Mouse (Mus musculus): Measurements from ENCODE around the gene Polr3c. TPM values are rescaled to one million over a fixed set of nuclear protein-coding genes. Genes with fewer than 3 reads are reported as not detected.
A peak's percentile ranks its signal among the peaks of the same experiment; 100 is the strongest.

The Polr3c gene
- 27.8 and 28.9 TPM in 2 replicates for polyA plus RNA-seq (2014; fragmentation: Nextera tagmentation; extraction: Ambion mirVana)

- no peaks in the 10 kb centered on the region for H3K9me3 ChIP-seq (replicated peaks; ENCODE audit: control insufficient read depth, low read length)
- H3K27me3 ChIP-seq (replicated peaks; ENCODE audit: control insufficient read depth, insufficient read depth, low read length), result no peaks in the 10 kb centered on the region
- DNase-seq (ENCODE audit: low spot score), result peak; percentile 94
- peak; percentile 99 for ATAC-seq
- H3K4me3 ChIP-seq (ENCODE audit: low read depth, low read length), result peak within 1 kb of the TSS; percentile 89
- WGBS, result under 1% methylated on average over 49 of the region's 52 CpGs
- peaks cover 11% of the 10 kb centered on the region for H3K4me1 ChIP-seq (ENCODE audit: control insufficient read depth, insufficient read depth, low read length)
- H3K36me3 ChIP-seq (ENCODE audit: control insufficient read depth, insufficient read depth, low read length), result peaks cover 13% of the 10 kb centered on the region
- peak within 1 kb of the TSS; percentile 75 for H3K4me2 ChIP-seq (ENCODE audit: low read length)
- H3K9ac ChIP-seq (ENCODE audit: low read length), result peak within 1 kb of the TSS; percentile 88
- H3K27ac ChIP-seq (ENCODE audit: low read depth, low read length), result peak within 1 kb of the TSS; percentile 72
Measured at GRCm38 (mm10) chr3:96727343-96727827, at the start of gene Polr3c, which contains the start of gene Rnf115. Gene Polr3c, minus strand, starts transcription at chr3:96727628. Gene Rnf115, plus strand, starts transcription at chr3:96727664.

DNA sequence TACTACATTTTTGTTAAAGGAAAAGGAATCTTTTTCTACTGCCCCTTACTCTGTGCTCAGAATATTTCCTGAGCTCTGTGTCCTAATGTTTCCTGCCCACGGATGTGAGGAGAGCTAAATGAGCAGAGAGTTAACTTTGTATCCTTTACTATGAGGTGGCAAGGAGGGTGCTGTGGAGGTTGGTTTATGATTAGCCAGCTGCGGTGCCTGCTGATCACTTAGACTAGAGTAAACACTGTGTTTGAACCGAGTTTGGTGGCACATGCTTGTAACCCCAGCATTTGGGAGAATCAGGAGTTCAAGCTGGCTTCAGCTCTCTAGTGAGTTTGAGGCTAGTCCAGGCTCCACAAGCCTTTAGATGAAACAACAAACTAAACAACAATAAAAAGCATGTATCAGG lies 49.7 kb upstream of the Polr3c start:
- ATAC-seq (no peak), DNase-seq (ENCODE audit: low spot score) (no peak)
- 0 out of 2 replicates have a peak, but pooled peaks cover 9% of the 10 kb centered on the region for H3K36me3 ChIP-seq (ENCODE audit: control insufficient read depth, insufficient read depth, low read length)
- no peaks in the 10 kb centered on the region for H3K9me3 ChIP-seq (replicated peaks; ENCODE audit: control insufficient read depth, low read length)
- no peak overlapping the region for H3K4me2 ChIP-seq (ENCODE audit: low read length)
- H3K4me3 ChIP-seq (ENCODE audit: low read depth, low read length), result no peak overlapping the region
- WGBS, result 88% methylated on average over 3 of the region's 3 CpGs
- H3K27ac ChIP-seq (ENCODE audit: low read depth, low read length), result no peak overlapping the region
- H3K27me3 ChIP-seq (replicated peaks; ENCODE audit: control insufficient read depth, insufficient read depth, low read length), result no peaks in the 10 kb centered on the region
- no peaks in the 10 kb centered on the region for H3K4me1 ChIP-seq (ENCODE audit: control insufficient read depth, insufficient read depth, low read length)
- no peak overlapping the region for H3K9ac ChIP-seq (ENCODE audit: low read length)

DNA sequence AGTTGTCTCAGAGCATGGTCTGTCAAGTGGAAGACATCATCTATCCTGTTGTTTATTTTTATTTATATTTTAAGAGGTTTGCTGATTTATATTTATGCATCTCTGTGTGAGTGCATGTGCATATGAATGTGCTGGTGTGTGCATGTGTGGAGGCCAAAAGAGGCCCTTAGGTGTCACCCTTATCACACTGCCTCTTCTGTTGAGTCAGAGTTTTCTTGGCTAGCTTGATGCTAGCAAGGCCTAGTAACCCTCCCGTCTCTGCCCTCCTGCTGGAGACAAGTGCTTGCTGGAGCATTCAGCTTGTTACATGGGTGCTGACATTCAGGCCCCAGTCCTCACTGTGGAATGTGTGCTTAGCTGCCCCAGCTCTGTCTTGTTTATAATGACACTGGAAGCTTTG lies 45.5 kb upstream of the Polr3c start:
- no peak overlapping the region for H3K4me3 ChIP-seq (ENCODE audit: low read depth, low read length)
- ATAC-seq, result no peak
- 0 out of 2 replicates have a peak, but pooled peaks cover 9% of the 10 kb centered on the region for H3K36me3 ChIP-seq (ENCODE audit: control insufficient read depth, insufficient read depth, low read length)
- no peaks in the 10 kb centered on the region for H3K27me3 ChIP-seq (replicated peaks; ENCODE audit: control insufficient read depth, insufficient read depth, low read length)
- no peak overlapping the region for H3K4me2 ChIP-seq (ENCODE audit: low read length)
- no peaks in the 10 kb centered on the region for H3K9me3 ChIP-seq (replicated peaks; ENCODE audit: control insufficient read depth, low read length)
- 50% methylated on average over 1 of the region's 1 CpGs for WGBS
- DNase-seq (ENCODE audit: low spot score), result no peak
- H3K9ac ChIP-seq (ENCODE audit: low read length), result no peak overlapping the region
- no peak overlapping the region for H3K27ac ChIP-seq (ENCODE audit: low read depth, low read length)
- no peaks in the 10 kb centered on the region for H3K4me1 ChIP-seq (ENCODE audit: control insufficient read depth, insufficient read depth, low read length)

DNA sequence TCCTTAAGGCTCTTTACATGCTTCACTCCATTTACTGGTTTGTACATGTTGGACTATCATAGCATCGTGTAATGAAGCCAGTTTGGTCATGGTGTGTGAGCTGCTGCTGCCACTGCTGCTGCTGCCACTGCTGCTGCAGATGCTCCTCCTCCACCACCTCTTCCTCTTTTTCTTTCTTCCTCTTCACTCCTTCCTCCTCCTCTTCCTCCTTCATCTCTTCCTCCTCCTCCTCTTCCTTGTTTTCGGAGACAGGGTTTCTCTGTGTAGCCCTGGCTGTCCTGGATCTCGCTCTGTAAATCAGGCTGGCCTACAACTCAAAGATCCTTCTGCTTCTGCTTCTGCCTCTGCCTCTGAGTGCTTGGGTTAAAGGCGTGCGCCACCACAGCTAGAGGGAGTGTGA lies 42.5 kb upstream of the Polr3c start:
- ATAC-seq (no peak), DNase-seq (ENCODE audit: low spot score) (no peak)
- 96% methylated on average over 5 of the region's 5 CpGs for WGBS

GRCm38 (mm10) chr3:96764528-96764927 lies 37.1 kb upstream of the Polr3c start:
- peaks cover 3% of the 10 kb centered on the region; the same call in 1 of the 2 replicates for H3K36me3 ChIP-seq (ENCODE audit: control insufficient read depth, insufficient read depth, low read length)
- H3K4me1 ChIP-seq (ENCODE audit: control insufficient read depth, insufficient read depth, low read length), result no peaks in the 10 kb centered on the region
- no peak overlapping the region for H3K27ac ChIP-seq (ENCODE audit: low read depth, low read length)
- H3K27me3 ChIP-seq (replicated peaks; ENCODE audit: control insufficient read depth, insufficient read depth, low read length), result no peaks in the 10 kb centered on the region
- DNase-seq (ENCODE audit: low spot score) (no peak), ATAC-seq (no peak)
- H3K4me3 ChIP-seq (ENCODE audit: low read depth, low read length), result no peak overlapping the region
- no peak overlapping the region for H3K9ac ChIP-seq (ENCODE audit: low read length)
- H3K4me2 ChIP-seq (ENCODE audit: low read length), result no peak overlapping the region
- no peaks in the 10 kb centered on the region for H3K9me3 ChIP-seq (replicated peaks; ENCODE audit: control insufficient read depth, low read length)
- WGBS, result 94% methylated on average over 1 of the region's 1 CpGs

More for the DNA sequence above, 42.5 kb upstream of the Polr3c start:
- Histone ChIP-seq H3K9ac (ENCODE audit: low read length) (no peak overlapping the region), H3K4me3 (ENCODE audit: low read depth, low read length) (no peak overlapping the region), H3K4me1 (ENCODE audit: control insufficient read depth, insufficient read depth, low read length) (no peaks in the 10 kb centered on the region), H3K27me3 (replicated peaks; ENCODE audit: control insufficient read depth, insufficient read depth, low read length) (no peaks in the 10 kb centered on the region), H3K4me2 (ENCODE audit: low read length) (no peak overlapping the region), H3K36me3 (ENCODE audit: control insufficient read depth, insufficient read depth, low read length) (no peaks in the 10 kb centered on the region), H3K27ac (ENCODE audit: low read depth, low read length) (no peak overlapping the region), H3K9me3 (replicated peaks; ENCODE audit: control insufficient read depth, low read length) (no peaks in the 10 kb centered on the region)

GRCm38 (mm10) chr3:96759695-96760094 lies 32.3 kb upstream of the Polr3c start:
- 93% methylated on average over 4 of the region's 4 CpGs for WGBS
- ATAC-seq (no peak), DNase-seq (ENCODE audit: low spot score) (no peak)
- H3K27me3 ChIP-seq (replicated peaks; ENCODE audit: control insufficient read depth, insufficient read depth, low read length), result no peaks in the 10 kb centered on the region
- no peaks in the 10 kb centered on the region for H3K9me3 ChIP-seq (replicated peaks; ENCODE audit: control insufficient read depth, low read length)
- peaks cover 6% of the 10 kb centered on the region; the same call in 1 of the 2 replicates for H3K36me3 ChIP-seq (ENCODE audit: control insufficient read depth, insufficient read depth, low read length)
- no peak overlapping the region for H3K4me2 ChIP-seq (ENCODE audit: low read length)
- H3K4me1 ChIP-seq (ENCODE audit: control insufficient read depth, insufficient read depth, low read length), result no peaks in the 10 kb centered on the region
- H3K27ac ChIP-seq (ENCODE audit: low read depth, low read length), result no peak overlapping the region
- H3K4me3 ChIP-seq (ENCODE audit: low read depth, low read length), result no peak overlapping the region
- no peak overlapping the region for H3K9ac ChIP-seq (ENCODE audit: low read length)

GRCm38 (mm10) chr3:96757691-96758090 lies 30.3 kb upstream of the Polr3c start:
- Histone ChIP-seq H3K4me3 (ENCODE audit: low read depth, low read length) (no peak overlapping the region), H3K36me3 (ENCODE audit: control insufficient read depth, insufficient read depth, low read length) (peaks cover 6% of the 10 kb centered on the region; the same call in 1 of the 2 replicates), H3K4me1 (ENCODE audit: control insufficient read depth, insufficient read depth, low read length) (no peaks in the 10 kb centered on the region), H3K27ac (ENCODE audit: low read depth, low read length) (no peak overlapping the region), H3K9me3 (replicated peaks; ENCODE audit: control insufficient read depth, low read length) (no peaks in the 10 kb centered on the region), H3K9ac (ENCODE audit: low read length) (no peak overlapping the region), H3K4me2 (ENCODE audit: low read length) (no peak overlapping the region), H3K27me3 (replicated peaks; ENCODE audit: control insufficient read depth, insufficient read depth, low read length) (no peaks in the 10 kb centered on the region)
- DNase-seq (ENCODE audit: low spot score), result no peak
- ATAC-seq, result no peak
- 62% methylated on average over 7 of the region's 7 CpGs for WGBS

DNA sequence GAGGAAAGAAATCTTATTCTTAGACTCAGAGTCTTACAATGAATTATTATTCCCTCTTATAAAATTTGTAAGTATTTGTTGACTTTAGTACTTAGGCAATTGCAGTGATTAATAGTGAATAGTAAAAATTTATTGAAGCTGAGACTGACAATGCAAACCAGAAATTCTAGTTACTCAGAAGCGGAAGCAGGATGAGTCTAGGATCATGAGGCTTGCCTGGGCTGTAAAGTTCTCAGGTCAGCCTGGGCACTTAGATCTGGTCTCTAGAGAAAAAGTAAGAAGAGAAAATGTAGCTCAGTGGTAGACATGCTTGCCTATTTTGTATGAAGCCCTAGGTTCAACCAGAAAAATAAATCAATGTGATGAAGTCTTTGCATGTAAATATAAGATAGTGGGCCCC lies 28.5 kb upstream of the Polr3c start:
- 100% methylated on average over 1 of the region's 1 CpGs for WGBS
- no peak for DNase-seq (ENCODE audit: low spot score)
- peaks cover 6% of the 10 kb centered on the region; the same call in 1 of the 2 replicates for H3K36me3 ChIP-seq (ENCODE audit: control insufficient read depth, insufficient read depth, low read length)

GRCm38 (mm10) chr3:96746829-96747228 lies 19.4 kb upstream of the Polr3c start:
- Histone ChIP-seq H3K9ac (ENCODE audit: low read length) (no peak overlapping the region), H3K27me3 (replicated peaks; ENCODE audit: control insufficient read depth, insufficient read depth, low read length) (no peaks in the 10 kb centered on the region), H3K9me3 (replicated peaks; ENCODE audit: control insufficient read depth, low read length) (no peaks in the 10 kb centered on the region), H3K27ac (ENCODE audit: low read depth, low read length) (no peak overlapping the region), H3K36me3 (ENCODE audit: control insufficient read depth, insufficient read depth, low read length) (no peaks in the 10 kb centered on the region), H3K4me3 (ENCODE audit: low read depth, low read length) (no peak overlapping the region), H3K4me1 (ENCODE audit: control insufficient read depth, insufficient read depth, low read length) (no peaks in the 10 kb centered on the region), H3K4me2 (ENCODE audit: low read length) (no peak overlapping the region)
- WGBS, result 87% methylated on average over 1 of the region's 1 CpGs
- DNase-seq (ENCODE audit: low spot score) (no peak), ATAC-seq (no peak)

More for the DNA sequence above, 28.5 kb upstream of the Polr3c start:
- Histone ChIP-seq H3K4me1 (ENCODE audit: control insufficient read depth, insufficient read depth, low read length) (no peaks in the 10 kb centered on the region), H3K27ac (ENCODE audit: low read depth, low read length) (no peak overlapping the region), H3K9ac (ENCODE audit: low read length) (no peak overlapping the region), H3K4me2 (ENCODE audit: low read length) (no peak overlapping the region), H3K4me3 (ENCODE audit: low read depth, low read length) (no peak overlapping the region), H3K27me3 (replicated peaks; ENCODE audit: control insufficient read depth, insufficient read depth, low read length) (no peaks in the 10 kb centered on the region), H3K9me3 (replicated peaks; ENCODE audit: control insufficient read depth, low read length) (no peaks in the 10 kb centered on the region)
- no peak for ATAC-seq
